Mouse (Mus musculus) lung, postnatal 14 days (tissue): ENCODE measurements around the gene Mapk8.

ENCODE experiments used
- DNase-seq: peaks from one replicate; pipeline ENCODE4 v3.0.0; 2021

The Mapk8 gene

GRCm38 (mm10) chr14:33398065-33398860 lies 48.7 kb downstream of the Mapk8 start:
- DNase-seq, result no peak

GRCm38 (mm10) chr14:33380830-33381457 lies 66.0 kb downstream of the Mapk8 start:
- no peak for DNase-seq

- DNase-seq, result no peak
Observed at GRCm38 (mm10) chr14:33378723-33379122, 68.2 kb downstream of the Mapk8 start.

- no peak for DNase-seq
Observed at GRCm38 (mm10) chr14:33377211-33377610, 69.7 kb downstream of the Mapk8 start.

GRCm38 (mm10) chr14:33374089-33374488 lies 72.9 kb downstream of the Mapk8 start:
- DNase-seq, result no peak

- DNase-seq, result no peak
Observed at GRCm38 (mm10) chr14:33373271-33373670, 73.7 kb downstream of the Mapk8 start.

GRCm38 (mm10) chr14:33371248-33371647 lies 75.7 kb downstream of the Mapk8 start:
- DNase-seq, result peak; percentile 76

GRCm38 (mm10) chr14:33370056-33370455 lies 76.9 kb downstream of the Mapk8 start:
- no peak for DNase-seq

- no peak for DNase-seq
Observed at GRCm38 (mm10) chr14:33369375-33369774, 77.6 kb downstream of the Mapk8 start.

GRCm38 (mm10) chr14:33366891-33367777 lies 79.8 kb downstream of the Mapk8 start:
- DNase-seq, result no peak

- no peak for DNase-seq
Observed at GRCm38 (mm10) chr14:33364061-33364460, 82.9 kb downstream of the Mapk8 start.

- DNase-seq, result no peak
Observed at GRCm38 (mm10) chr14:33363611-33364010, 83.3 kb downstream of the Mapk8 start.

- no peak for DNase-seq
Observed at GRCm38 (mm10) chr14:33362807-33363206, 84.2 kb downstream of the Mapk8 start.

- DNase-seq, result no peak
Observed at GRCm38 (mm10) chr14:33362122-33362521, 84.8 kb downstream of the Mapk8 start.

- DNase-seq, result no peak
Observed at GRCm38 (mm10) chr14:33361546-33361945, 85.4 kb downstream of the Mapk8 start.

GRCm38 (mm10) chr14:33358891-33359290 lies 88.1 kb downstream of the Mapk8 start:
- DNase-seq, result no peak

- DNase-seq, result no peak
Observed at GRCm38 (mm10) chr14:33357600-33358368, 89.2 kb downstream of the Mapk8 start.

GRCm38 (mm10) chr14:33355276-33355675 lies 91.7 kb downstream of the Mapk8 start:
- DNase-seq, result no peak

GRCm38 (mm10) chr14:33352890-33353289 lies 94.1 kb downstream of the Mapk8 start:
- DNase-seq, result peak; percentile 54

GRCm38 (mm10) chr14:33351984-33352722 lies 94.8 kb downstream of the Mapk8 start:
- DNase-seq, result peak; percentile 54

- DNase-seq, result peak; percentile 51
Observed at GRCm38 (mm10) chr14:33351019-33351418, 95.9 kb downstream of the Mapk8 start.

GRCm38 (mm10) chr14:33348146-33348545 lies 98.8 kb downstream of the Mapk8 start:
- DNase-seq, result peak; percentile 39
